Mouse (Mus musculus): ENCODE data around the gene Cops7b. TPM values are rescaled to one million over a fixed set of nuclear protein-coding genes. Genes with fewer than 3 reads are reported as not detected.

Cops7b gene
- total RNA-seq, 1 experiment, result 27.4 TPM

GRCm38 (mm10) chr1:86557872-86558271, 24.8 kb upstream of the Cops7b start:
- H3K36me3 ChIP-seq (ENCODE audit: control insufficient read depth, insufficient read depth, low read length, poor library complexity, severe bottlenecking), result no peaks in the 10 kb centered on the region
- no peaks in the 10 kb centered on the region for H3K4me1 ChIP-seq (ENCODE audit: control insufficient read depth in 2 of 2, insufficient read depth in 2 of 2, low read length in 2 of 2, poor library complexity in 1 of 2)
- H3K9me3 ChIP-seq (ENCODE audit: control insufficient read depth, insufficient read depth, low read depth, low read length), result no peaks in the 10 kb centered on the region
- no peak overlapping the region for H3K9ac ChIP-seq (ENCODE audit: insufficient read depth, low read depth, low read length, poor library complexity, severe bottlenecking)
- in situ Hi-C loops (cut with MboI; ENCODE audit: low sequenced_read_pairs in 2 of 2, unreplicated experiment in 2 of 2), result no loop called here
- TF ChIP-seq ZC3H11A (IDR thresholded peaks at IDR 0.05; ENCODE audit: borderline replicate concordance, low read depth, low read length), result no peak
- no peak for TF ChIP-seq CHD2 (IDR thresholded peaks at IDR 0.05; ENCODE audit: low read depth, low read length)
- TF ChIP-seq MAFK (IDR thresholded peaks at IDR 0.05; ENCODE audit: insufficient read depth, low read depth, low read length), result no peak
- TF ChIP-seq ZNF384 (IDR thresholded peaks at IDR 0.05; ENCODE audit: low read depth, low read length), result no peak
- no peak for TF ChIP-seq HCFC1 (IDR thresholded peaks at IDR 0.05; ENCODE audit: borderline replicate concordance, insufficient read depth, low read length)
- DNase-seq (ENCODE audit: low read depth, low spot score), result no peak
- no peak overlapping the region for H3K4me3 ChIP-seq (ENCODE audit: insufficient read depth in 1 of 2, low read depth in 1 of 2, low read length in 2 of 2, poor library complexity in 1 of 2, severe bottlenecking in 1 of 2)
- H3K27ac ChIP-seq (ENCODE audit: insufficient read depth, low read depth, low read length, poor library complexity, severe bottlenecking), result no peak overlapping the region

- no peak for TF ChIP-seq HCFC1 (IDR thresholded peaks at IDR 0.05; ENCODE audit: borderline replicate concordance, insufficient read depth, low read length)
- TF ChIP-seq ZNF384 (IDR thresholded peaks at IDR 0.05; ENCODE audit: low read depth, low read length), result no peak
- no peak for TF ChIP-seq ZC3H11A (IDR thresholded peaks at IDR 0.05; ENCODE audit: borderline replicate concordance, low read depth, low read length)
- no peak for TF ChIP-seq MAFK (IDR thresholded peaks at IDR 0.05; ENCODE audit: insufficient read depth, low read depth, low read length)
- no peak for TF ChIP-seq CHD2 (IDR thresholded peaks at IDR 0.05; ENCODE audit: low read depth, low read length)
- no peak overlapping the region for H3K9ac ChIP-seq (ENCODE audit: insufficient read depth, low read depth, low read length, poor library complexity, severe bottlenecking)
- no peak for DNase-seq (ENCODE audit: low read depth, low spot score)
- no peaks in the 10 kb centered on the region for H3K4me1 ChIP-seq (ENCODE audit: control insufficient read depth in 2 of 2, insufficient read depth in 2 of 2, low read length in 2 of 2, poor library complexity in 1 of 2)
- in situ Hi-C loops (cut with MboI; ENCODE audit: low sequenced_read_pairs in 2 of 2, unreplicated experiment in 2 of 2), result no loop called here
- no peaks in the 10 kb centered on the region for H3K9me3 ChIP-seq (ENCODE audit: control insufficient read depth, insufficient read depth, low read depth, low read length)
- no peak overlapping the region for H3K27ac ChIP-seq (ENCODE audit: insufficient read depth, low read depth, low read length, poor library complexity, severe bottlenecking)
- H3K36me3 ChIP-seq (ENCODE audit: control insufficient read depth, insufficient read depth, low read length, poor library complexity, severe bottlenecking), result no peaks in the 10 kb centered on the region; the same call in 1 of the 2 replicates
- H3K4me3 ChIP-seq (ENCODE audit: insufficient read depth in 1 of 2, low read depth in 1 of 2, low read length in 2 of 2, poor library complexity in 1 of 2, severe bottlenecking in 1 of 2), result no peak overlapping the region
Observed at GRCm38 (mm10) chr1:86559232-86559631, 23.5 kb upstream of the Cops7b start.

DNA sequence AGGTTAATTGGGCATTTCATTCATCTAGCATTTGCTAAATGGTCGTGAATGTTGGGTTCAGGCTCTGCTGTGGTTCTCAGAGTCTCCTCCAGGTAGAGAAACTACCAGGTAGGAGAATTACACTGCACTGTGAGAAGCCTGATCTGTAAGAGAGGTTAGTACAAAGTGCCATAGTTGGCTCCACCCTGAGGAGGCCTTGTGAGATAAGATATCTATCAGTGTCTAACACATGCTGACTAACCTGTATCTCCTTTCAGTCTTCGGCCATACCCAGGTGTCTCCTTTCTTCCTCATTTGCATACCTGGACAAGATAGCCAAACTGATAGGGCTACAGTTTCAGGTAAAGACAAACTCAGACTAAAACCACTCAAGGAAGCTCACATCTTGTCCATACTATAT, 20.0 kb upstream of the Cops7b start:
- no peaks in the 10 kb centered on the region; the same call in 1 of the 2 replicates for H3K36me3 ChIP-seq (ENCODE audit: control insufficient read depth, insufficient read depth, low read length, poor library complexity, severe bottlenecking)
- H3K4me1 ChIP-seq (ENCODE audit: control insufficient read depth in 2 of 2, insufficient read depth in 2 of 2, low read length in 2 of 2, poor library complexity in 1 of 2), result no peaks in the 10 kb centered on the region
- H3K9me3 ChIP-seq (ENCODE audit: control insufficient read depth, insufficient read depth, low read depth, low read length), result no peaks in the 10 kb centered on the region
- no peak overlapping the region for H3K27ac ChIP-seq (ENCODE audit: insufficient read depth, low read depth, low read length, poor library complexity, severe bottlenecking)
- no peak for TF ChIP-seq ZC3H11A (IDR thresholded peaks at IDR 0.05; ENCODE audit: borderline replicate concordance, low read depth, low read length)
- no peak for TF ChIP-seq ZNF384 (IDR thresholded peaks at IDR 0.05; ENCODE audit: low read depth, low read length)
- no peak for TF ChIP-seq MAFK (IDR thresholded peaks at IDR 0.05; ENCODE audit: insufficient read depth, low read depth, low read length)
- TF ChIP-seq HCFC1 (IDR thresholded peaks at IDR 0.05; ENCODE audit: borderline replicate concordance, insufficient read depth, low read length), result no peak
- no peak for TF ChIP-seq CHD2 (IDR thresholded peaks at IDR 0.05; ENCODE audit: low read depth, low read length)
- H3K9ac ChIP-seq (ENCODE audit: insufficient read depth, low read depth, low read length, poor library complexity, severe bottlenecking), result no peak overlapping the region
- H3K4me3 ChIP-seq (ENCODE audit: insufficient read depth in 1 of 2, low read depth in 1 of 2, low read length in 2 of 2, poor library complexity in 1 of 2, severe bottlenecking in 1 of 2), result no peak overlapping the region
- in situ Hi-C loops (cut with MboI; ENCODE audit: low sequenced_read_pairs in 2 of 2, unreplicated experiment in 2 of 2), result no loop called here
- no peak for DNase-seq (ENCODE audit: low read depth, low spot score)

DNA sequence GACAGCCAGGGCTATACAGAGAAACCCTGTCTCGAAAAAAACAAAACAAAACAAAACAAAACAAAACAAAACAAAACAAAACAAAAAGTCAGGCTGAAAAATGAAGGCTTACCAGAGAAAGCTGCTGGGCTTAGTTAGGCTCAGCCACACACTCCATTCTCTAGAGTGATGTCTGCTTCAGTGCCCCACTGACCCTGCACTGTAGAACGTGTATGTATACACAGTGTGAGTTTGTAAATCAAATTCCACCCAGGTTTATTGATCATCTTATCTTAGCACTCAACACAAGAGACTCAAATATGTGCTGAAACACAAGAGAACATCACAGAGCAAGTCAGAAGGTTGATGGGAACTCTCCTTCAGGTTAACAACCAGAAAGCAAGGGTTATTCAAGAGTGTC, 14.3 kb upstream of the Cops7b start:
- Histone ChIP-seq H3K9ac (ENCODE audit: insufficient read depth, low read depth, low read length, poor library complexity, severe bottlenecking) (no peak overlapping the region), H3K27ac (ENCODE audit: insufficient read depth, low read depth, low read length, poor library complexity, severe bottlenecking) (no peak overlapping the region), H3K4me3 (ENCODE audit: insufficient read depth in 1 of 2, low read depth in 1 of 2, low read length in 2 of 2, poor library complexity in 1 of 2, severe bottlenecking in 1 of 2) (no peak overlapping the region), H3K4me1 (ENCODE audit: control insufficient read depth in 2 of 2, insufficient read depth in 2 of 2, low read length in 2 of 2, poor library complexity in 1 of 2) (no peaks in the 10 kb centered on the region), H3K9me3 (ENCODE audit: control insufficient read depth, insufficient read depth, low read depth, low read length) (no peaks in the 10 kb centered on the region), H3K36me3 (ENCODE audit: control insufficient read depth, insufficient read depth, low read length, poor library complexity, severe bottlenecking) (no peaks in the 10 kb centered on the region; the same call in 1 of the 2 replicates)
- TF ChIP-seq MAFK (IDR thresholded peaks at IDR 0.05; ENCODE audit: insufficient read depth, low read depth, low read length), result no peak
- no peak for TF ChIP-seq CHD2 (IDR thresholded peaks at IDR 0.05; ENCODE audit: low read depth, low read length)
- TF ChIP-seq ZNF384 (IDR thresholded peaks at IDR 0.05; ENCODE audit: low read depth, low read length), result no peak
- no peak for TF ChIP-seq ZC3H11A (IDR thresholded peaks at IDR 0.05; ENCODE audit: borderline replicate concordance, low read depth, low read length)
- TF ChIP-seq HCFC1 (IDR thresholded peaks at IDR 0.05; ENCODE audit: borderline replicate concordance, insufficient read depth, low read length), result no peak
- DNase-seq (ENCODE audit: low read depth, low spot score), result no peak
- in situ Hi-C loops (cut with MboI; ENCODE audit: low sequenced_read_pairs in 2 of 2, unreplicated experiment in 2 of 2), result no loop called here
